In genomic region chr2:167982646-167983045, GRCm38 (mm10) we compare ENCODE assay signal across 9 mouse cellular contexts. TPM values are rescaled to one million over a fixed set of nuclear protein-coding genes. Genes with fewer than 3 reads are reported as not detected.
DNase-seq lines count a peak whose midpoint lies in the region; ATAC-seq and TF ChIP-seq lines count a peak whose summit lies in the region.
"Had no signal": no experiment of that assay in that cellular context is flagged by ENCODE, and none has a peak within 500 bp of the region (broad histone marks: within the 10 kb centered on the region; RNA-seq: fewer than 3 reads in every experiment).

No protein-coding gene starts in this region.

- no peak for TF ChIP-seq POLR2A in CH12.LX (IDR thresholded peaks at IDR 0.05; ENCODE audit: low read depth, low read length)

- peak; percentile 53 for TF ChIP-seq CTCF in kidney, postnatal 0 days (IDR thresholded peaks at IDR 0.05; ENCODE audit: low read depth)
- TF ChIP-seq CTCF in CH12.LX (conservative IDR thresholded peaks at IDR 0.05 in 1 of 2, IDR thresholded peaks at IDR 0.05 in 1 of 2; ENCODE audit: low read depth in 2 of 2, low read length in 2 of 2), result peak in 1 of 2 experiments; percentile 46; a peak in 1 of 4 replicates

- no peak overlapping the region for H3K27ac ChIP-seq in kidney, postnatal 0 days
- no peak overlapping the region for H3K27ac ChIP-seq in kidney, embryonic 16.5 days (ENCODE audit: low read length)
- no peak overlapping the region for H3K27ac ChIP-seq in CH12.LX (ENCODE audit: insufficient read depth, low read depth)

- no peak overlapping the region for H3K9ac ChIP-seq in kidney, postnatal 0 days (ENCODE audit: low read depth, low read length)
- no peak overlapping the region for H3K9ac ChIP-seq in kidney, embryonic 16.5 days (replicated peaks; ENCODE audit: low read length)
- H3K9ac ChIP-seq in CH12.LX (ENCODE audit: insufficient read depth, low read depth), result no peak overlapping the region

- TF ChIP-seq RAD21 in CH12.LX (IDR thresholded peaks at IDR 0.05; ENCODE audit: low read depth, low read length), result peak; percentile 32

- dilution Hi-C loops in CH12.LX (cut with MboI; ENCODE audit: extremely low pct_ligation_motif_present, extremely low pct_unique_long_range_greater_than_20kb, low sequenced_read_pairs), result no loop called here

- H3K79me2 ChIP-seq in CH12.LX (replicated peaks; ENCODE audit: control insufficient read depth, extremely low read depth, insufficient read depth, poor library complexity, severe bottlenecking), result no peaks in the 10 kb centered on the region

- no peaks in the 10 kb centered on the region for H3K9me3 ChIP-seq in kidney, postnatal 0 days (replicated peaks; ENCODE audit: low read length)
- H3K9me3 ChIP-seq in kidney, embryonic 16.5 days (ENCODE audit: low read length), result no peaks in the 10 kb centered on the region
- no peaks in the 10 kb centered on the region for H3K9me3 ChIP-seq in CH12.LX (replicated peaks; ENCODE audit: low read length)

- in situ Hi-C loops in CH12.LX (cut with MboI; ENCODE audit: low pct_ligation_motif_present, low pct_unique_long_range_greater_than_20kb, low sequenced_read_pairs), result loop anchor here (5.0 kb wide), 1 partner anchor 85 kb away; no protein-coding TSS in a partner anchor

- no peak overlapping the region for H3K4me2 ChIP-seq in kidney, postnatal 0 days (ENCODE audit: low read length)
- no peak overlapping the region for H3K4me2 ChIP-seq in kidney, embryonic 16.5 days (replicated peaks; ENCODE audit: low read depth, low read length)
- no peak overlapping the region for H3K4me2 ChIP-seq in CH12.LX (ENCODE audit: insufficient read depth, low read depth, poor library complexity, severe bottlenecking)

- H3K4me3 ChIP-seq in kidney, postnatal 0 days (replicated peaks; ENCODE audit: low read depth, low read length), result no peak overlapping the region
- no peak overlapping the region for H3K4me3 ChIP-seq in kidney, embryonic 16.5 days (ENCODE audit: low read length)
- H3K4me3 ChIP-seq in CH12.LX (replicated peaks in 1 of 3; ENCODE audit: low read depth in 2 of 3, low read length in 2 of 3, poor library complexity in 1 of 3), result no peak overlapping the region

- 56% methylated on average over 9 of the region's 9 CpGs for WGBS in kidney, postnatal 0 days
- WGBS in kidney, embryonic 16.5 days, result 59% methylated on average over 9 of the region's 9 CpGs

- DNase-seq in adrenal gland, postnatal 10 days, result peak; percentile 56
- DNase-seq in adrenal gland, postnatal 25 days, result no peak
- DNase-seq in kidney, postnatal 0 days (ENCODE audit: low spot score), result no peak
- no peak for DNase-seq in CH12.LX (ENCODE audit: extremely low read depth)
- DNase-seq in lung, adult 18-20 months, result peak; percentile 61 to 65
- no peak for DNase-seq in left cerebral cortex, postnatal 25 days (ENCODE audit: low spot score in 2 of 2)
- DNase-seq in cerebellum, adult 9-11 months, result no peak
- DNase-seq: cerebellum, adult 11-12 months had no signal

- no peaks in the 10 kb centered on the region for H3K4me1 ChIP-seq in kidney, postnatal 0 days (replicated peaks; ENCODE audit: insufficient read depth, low read length)
- peaks cover 6% of the 10 kb centered on the region for H3K4me1 ChIP-seq in kidney, embryonic 16.5 days (ENCODE audit: insufficient read depth, low read length)
- H3K4me1 ChIP-seq in CH12.LX (ENCODE audit: control insufficient read depth in 1 of 2, insufficient read depth in 2 of 2), result peaks cover 5 to 34% of the 10 kb centered on the region in 2 experiments; a peak in 3 of 4 replicates

- no peaks in the 10 kb centered on the region for H3K36me3 ChIP-seq in kidney, postnatal 0 days (ENCODE audit: insufficient read depth, low read length)
- H3K36me3 ChIP-seq in kidney, embryonic 16.5 days (ENCODE audit: insufficient read depth, low read length), result peaks cover 3% of the 10 kb centered on the region; the same call in 1 of the 2 replicates
- peaks cover 18 to 28% of the 10 kb centered on the region in 2 experiments for H3K36me3 ChIP-seq in CH12.LX (replicated peaks in 1 of 2; ENCODE audit: control insufficient read depth in 1 of 2, insufficient read depth in 1 of 2, low read length in 1 of 2)

- no peak for TF ChIP-seq EP300 in CH12.LX (IDR thresholded peaks at IDR 0.05; ENCODE audit: low read length)

- intact Hi-C loops in left cerebral cortex, postnatal 25 days (cut with DNase I), result no loop called here

- no peak for ATAC-seq in kidney, postnatal 0 days (replicated peaks; ENCODE audit: low FRiP score, low read depth)
- ATAC-seq in kidney, embryonic 16.5 days (ENCODE audit: low FRiP score, low TSS enrichment), result no peak

- no peaks in the 10 kb centered on the region for H3K27me3 ChIP-seq in kidney, postnatal 0 days (ENCODE audit: insufficient read depth, low read length)
- H3K27me3 ChIP-seq in kidney, embryonic 16.5 days (ENCODE audit: insufficient read depth, low read length), result no peaks in the 10 kb centered on the region
- H3K27me3 ChIP-seq in CH12.LX (replicated peaks), result peaks cover 2% of the 10 kb centered on the region

TF ChIP-seq in CH12.LX, 34 proteins besides CTCF, POLR2A, EP300 and RAD21:
- TF ChIP-seq JUND (conservative IDR thresholded peaks at IDR 0.05; ENCODE audit: low read depth, low read length), result no peak
- no peak for TF ChIP-seq IRF4 (IDR thresholded peaks at IDR 0.05; ENCODE audit: low read depth, low read length)
- no peak for TF ChIP-seq UBTF (IDR thresholded peaks at IDR 0.05; ENCODE audit: low read depth, low read length)
- peak; percentile 57 for TF ChIP-seq SMC3 (IDR thresholded peaks at IDR 0.05; ENCODE audit: low read depth, low read length)
- TF ChIP-seq PAX5 (IDR thresholded peaks at IDR 0.05; ENCODE audit: low read length), result no peak
- TF ChIP-seq E2F4 (IDR thresholded peaks at IDR 0.05; ENCODE audit: insufficient replicate concordance, low read depth, low read length), result no peak
- TF ChIP-seq MAZ (IDR thresholded peaks at IDR 0.05; ENCODE audit: low read depth, low read length), result no peak
- TF ChIP-seq RCOR1 (conservative IDR thresholded peaks at IDR 0.05; ENCODE audit: low read depth, low read length), result no peak
TF ChIP-seq in CH12.LX: peak in this region for 1.

RNA-seq across cellular contexts. Expression of gene Ripor3, which starts 27.8 kb away (rescaled TPM):
- total RNA-seq in adrenal gland, postnatal 10 days (2021), result 1 to 10 TPM; 3.2 to 4.6 TPM
- total RNA-seq in adrenal gland, postnatal 25 days (2021), result 2.1 and 2.8 TPM in 2 replicates
- polyA plus RNA-seq in kidney, postnatal 0 days (2015; fragmentation: Nextera tagmentation; extraction: Ambion mirVana), result 2.3 and 2.8 TPM in 2 replicates
- polyA plus RNA-seq in kidney, embryonic 16.5 days (2015; fragmentation: Nextera tagmentation; extraction: Ambion mirVana), result 1.9 and 2.6 TPM in 2 replicates
- total RNA-seq in CH12.LX (2012; rRNA removed) (0.17 TPM in 1 of 2 replicates, not detected in the other), CH12.LX (2014; rRNA removed) (not detected in 2 replicates)
- not detected in 2 replicates for polyA plus RNA-seq in CH12.LX (2012; ENCODE audit: insufficient read length, low read depth)
- under 1 TPM; 0.44 to 0.48 TPM for total RNA-seq in left cerebral cortex, postnatal 25 days (2021)

RNA-seq across cellular contexts. Expression of gene Ptpn1, which starts 50.8 kb away (rescaled TPM):
- 10 to 100 TPM; 43.1 to 50.2 TPM for total RNA-seq in adrenal gland, postnatal 10 days (2021)
- total RNA-seq in adrenal gland, postnatal 25 days (2021), result 37.0 and 53.1 TPM in 2 replicates
- 54.2 and 65.2 TPM in 2 replicates for polyA plus RNA-seq in kidney, postnatal 0 days (2015; fragmentation: Nextera tagmentation; extraction: Ambion mirVana)
- 56.7 and 60.0 TPM in 2 replicates for polyA plus RNA-seq in kidney, embryonic 16.5 days (2015; fragmentation: Nextera tagmentation; extraction: Ambion mirVana)
- total RNA-seq in CH12.LX (2012; rRNA removed) (77.6 and 90.0 TPM in 2 replicates), CH12.LX (2014; rRNA removed) (69.8 and 78.5 TPM in 2 replicates)
- polyA plus RNA-seq in CH12.LX (2012; ENCODE audit: insufficient read length, low read depth), result 131 and 139 TPM in 2 replicates
- 10 to 100 TPM; 56.4 to 59.5 TPM for total RNA-seq in left cerebral cortex, postnatal 25 days (2021)

Comparison
In these comparisons a context has a peak if more than half of its experiments do, and no peak if none do; other contexts are left out.
1. DNase-seq: peak in adrenal gland, postnatal 10 days (single experiment) and lung, adult 18-20 months (2 of 2); none in adrenal gland, postnatal 25 days (single experiment), kidney, postnatal 0 days (single experiment), CH12.LX (single experiment), left cerebral cortex, postnatal 25 days (0 of 2) and cerebellum, adult 9-11 months (single experiment).